Mouse (Mus musculus) spleen, adult 2 months (tissue): ENCODE data around the gene Olfr1393.

ENCODE experiments used
- CTCF ChIP-seq: fragments of 200-500 bp; IDR thresholded peaks from 2 replicates; pipeline ENCODE4 v1.5.1; 2011; ENCODE audit warnings: mild to moderate bottlenecking, inconsistent platforms; ENCODE audit not compliant: insufficient read depth, insufficient read length, insufficient replicate concordance; ENCODE audit errors: extremely low read depth
- POLR2A ChIP-seq: fragments of 200-500 bp; IDR thresholded peaks from 2 replicates; pipeline ENCODE4 v1.6.1; 2011; ENCODE audit warnings: low read depth, low read length, inconsistent platforms

DNA sequence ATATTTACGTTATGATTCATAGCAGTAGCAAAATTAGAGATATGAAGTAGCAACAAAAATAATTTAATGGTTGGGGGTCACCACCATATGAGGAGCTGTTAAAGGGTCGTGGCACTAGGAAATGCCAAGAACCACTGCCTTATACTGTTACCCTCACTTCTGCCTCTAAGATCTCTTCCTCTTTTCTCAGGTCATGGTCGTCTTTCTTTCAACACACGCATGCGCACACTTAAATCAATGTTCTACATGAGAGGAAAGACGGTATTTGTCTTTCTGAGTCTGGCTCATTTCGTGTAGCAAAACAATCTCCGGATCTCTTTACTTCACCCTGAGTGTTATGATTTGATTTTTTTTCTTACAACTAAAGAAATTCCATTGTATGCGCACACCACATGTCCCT lies 8.3 kb upstream of the Olfr1393 start:
- TF ChIP-seq CTCF (no peak), POLR2A (no peak)
